Mouse (Mus musculus) monocyte, adult 5-6 weeks (primary cell): Measurements from ENCODE around the gene Tmprss6. TPM values are rescaled to one million over a fixed set of nuclear protein-coding genes. Genes with fewer than 3 reads are reported as not detected.

Experiments
- ATAC-seq: fragments of 153-309, 156-312 bp; replicated peaks from 2 replicates; pipeline ENCODE4 v1.8.0; 2017; ENCODE audit warnings: mild to moderate bottlenecking; ENCODE audit not compliant: low TSS enrichment, insufficient number of reproducible peaks, severe bottlenecking, poor library complexity, low FRiP score
- total RNA-seq: library from RNA; stranded (forward); fragments of 200-1000, 200-491, 200-594 nt; gene quantifications from 3 replicates; pipeline ENCODE4 v1.2.3, GENCODE M21; 2017

Gene Tmprss6
- total RNA-seq, 1 experiment from 2014 or later = not detected

DNA sequence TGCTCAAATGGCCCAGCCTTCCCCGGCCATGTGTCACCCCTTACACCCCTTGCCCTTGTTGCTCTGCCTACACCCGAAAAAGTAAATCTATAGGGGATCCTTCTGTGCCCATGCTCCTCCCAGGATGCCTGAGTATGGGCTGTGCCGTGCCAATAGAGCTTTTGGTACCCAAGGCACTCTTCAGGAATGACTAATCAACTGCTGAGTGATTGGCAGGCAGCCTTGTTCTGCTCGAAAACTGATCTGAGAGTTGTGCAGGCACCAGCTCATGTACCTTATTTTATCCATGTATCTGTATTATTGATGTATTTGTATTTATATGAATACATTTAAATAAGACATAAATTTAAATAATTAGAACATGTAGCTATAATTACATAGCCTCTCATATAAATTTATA is 18.6 kb upstream of the Tmprss6 start:
- no peak for ATAC-seq

DNA sequence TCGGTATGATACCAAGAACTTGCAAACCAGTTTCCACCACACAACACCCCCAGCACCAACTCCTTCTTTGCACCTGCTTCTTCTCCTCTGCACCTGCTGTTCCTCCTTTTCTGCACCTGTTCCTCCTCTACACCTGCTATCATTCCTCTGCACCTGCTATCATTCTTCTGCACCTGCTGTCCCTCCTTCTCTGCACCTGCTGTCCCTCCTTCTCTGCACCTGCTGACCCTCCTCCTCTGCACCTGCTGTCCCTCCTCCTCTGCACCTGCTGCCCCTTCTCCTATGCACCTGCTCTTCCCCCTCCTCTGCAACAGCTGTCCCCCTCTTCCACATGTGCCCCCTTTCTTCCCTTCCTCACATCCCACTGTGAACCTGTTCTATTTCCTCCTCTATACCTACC is 18.1 kb upstream of the Tmprss6 start:
- ATAC-seq = no peak

DNA sequence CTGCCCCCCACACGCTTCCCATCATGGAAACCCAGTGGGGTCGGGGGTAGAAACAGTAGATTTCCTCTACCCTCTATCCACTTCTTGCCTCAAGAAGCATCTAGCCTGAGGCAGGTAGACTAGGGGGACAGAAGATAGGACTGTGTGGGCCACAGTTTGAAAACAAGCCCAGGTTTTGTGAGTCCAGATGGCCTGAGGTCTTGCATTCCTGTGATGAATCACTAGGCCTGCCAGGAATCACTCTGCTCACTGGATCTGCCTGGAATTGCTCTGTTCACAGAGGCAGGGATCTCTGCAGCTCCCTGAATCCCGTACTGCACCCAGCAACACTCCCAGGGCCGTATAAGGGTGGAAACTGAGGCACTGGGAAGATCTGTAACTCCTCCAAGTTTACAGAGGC is 14.9 kb upstream of the Tmprss6 start:
- ATAC-seq = no peak

DNA sequence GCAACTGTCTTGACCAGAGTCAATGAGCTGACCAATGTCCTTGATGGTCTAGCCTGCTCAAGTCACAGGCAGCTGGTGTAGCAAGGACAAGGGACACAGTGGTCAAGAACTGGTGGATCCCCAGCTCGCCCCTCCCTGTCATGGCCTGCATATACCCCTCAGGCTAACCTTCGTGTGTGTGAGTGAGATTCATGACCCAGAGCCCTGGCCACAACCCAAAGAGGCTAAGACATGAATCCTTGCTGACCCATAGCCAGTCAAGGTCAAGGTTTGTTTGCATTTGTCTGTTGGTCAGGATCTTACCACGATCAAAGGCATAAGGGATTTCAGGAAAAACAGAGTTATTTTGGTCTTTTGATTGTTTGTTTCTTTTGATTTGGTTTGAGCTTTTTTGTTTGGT is 14.1 kb upstream of the Tmprss6 start:
- no peak for ATAC-seq

DNA sequence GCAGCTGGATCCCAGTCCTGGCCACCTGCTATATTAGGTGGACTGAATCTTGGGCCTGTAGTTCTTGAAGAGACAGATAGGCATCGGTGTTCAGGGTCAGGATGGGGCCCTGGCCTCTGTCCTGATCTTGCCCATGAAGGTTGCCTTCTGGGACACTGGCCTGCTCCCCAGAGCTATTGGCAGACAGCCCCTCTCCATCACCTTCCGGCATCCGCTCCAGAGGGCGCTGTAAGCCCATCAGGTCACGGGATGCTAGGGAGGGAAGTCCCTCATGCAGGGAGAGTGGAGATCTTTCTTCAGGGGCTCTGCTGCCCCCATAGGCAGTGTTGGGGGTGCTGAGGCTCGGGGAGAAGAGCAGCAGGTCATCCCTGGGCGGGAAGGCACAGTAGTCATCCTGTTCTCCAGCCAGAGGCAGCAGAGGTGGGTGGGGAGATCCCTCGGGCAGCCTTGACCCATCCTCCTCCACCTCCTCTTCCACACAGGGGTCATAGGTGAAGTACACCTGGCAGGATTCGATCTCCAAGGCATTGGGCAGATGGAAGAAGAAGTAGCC is 13.1 kb upstream of the Tmprss6 start:
- ATAC-seq = no peak

DNA sequence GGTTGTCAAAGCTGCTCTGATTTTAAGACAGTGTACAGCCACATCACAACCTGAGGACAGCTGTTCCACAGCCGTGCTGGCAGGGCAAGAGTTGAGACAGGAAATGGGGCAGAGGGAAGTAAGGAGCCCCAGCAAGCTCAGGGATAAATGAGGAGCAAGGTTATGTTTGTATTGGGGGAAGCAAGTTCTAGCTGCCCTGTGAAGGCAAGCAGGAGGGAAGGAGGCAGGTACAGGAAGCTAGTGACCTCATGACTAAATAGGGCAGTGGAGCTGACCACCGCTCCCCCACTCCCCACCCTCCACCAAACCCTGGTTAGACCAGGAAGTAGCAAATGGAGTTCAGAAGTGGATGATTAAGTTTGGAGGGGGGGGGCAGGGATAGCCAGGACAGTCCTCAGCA is 12.6 kb upstream of the Tmprss6 start:
- ATAC-seq = no peak

DNA sequence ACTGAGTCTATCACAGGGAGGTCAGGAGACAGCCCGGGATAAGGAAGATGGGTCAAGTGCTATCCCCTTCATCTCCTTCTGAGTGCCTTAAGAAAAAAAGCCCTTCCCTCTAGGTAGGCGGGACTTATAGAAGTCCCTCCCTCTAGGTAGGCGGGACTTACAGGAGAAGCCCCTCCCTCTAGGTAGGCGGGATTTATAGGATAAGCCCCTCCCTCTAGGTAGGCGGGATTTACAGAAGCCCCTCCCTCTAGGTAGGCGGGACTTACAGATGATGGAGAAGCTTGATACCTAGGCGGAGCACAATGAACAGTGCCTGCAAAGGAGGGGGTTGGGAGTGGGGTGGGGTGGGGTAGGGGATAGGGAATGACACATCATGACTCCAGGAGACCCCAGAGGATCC is 11.7 kb upstream of the Tmprss6 start:
- ATAC-seq = no peak

DNA sequence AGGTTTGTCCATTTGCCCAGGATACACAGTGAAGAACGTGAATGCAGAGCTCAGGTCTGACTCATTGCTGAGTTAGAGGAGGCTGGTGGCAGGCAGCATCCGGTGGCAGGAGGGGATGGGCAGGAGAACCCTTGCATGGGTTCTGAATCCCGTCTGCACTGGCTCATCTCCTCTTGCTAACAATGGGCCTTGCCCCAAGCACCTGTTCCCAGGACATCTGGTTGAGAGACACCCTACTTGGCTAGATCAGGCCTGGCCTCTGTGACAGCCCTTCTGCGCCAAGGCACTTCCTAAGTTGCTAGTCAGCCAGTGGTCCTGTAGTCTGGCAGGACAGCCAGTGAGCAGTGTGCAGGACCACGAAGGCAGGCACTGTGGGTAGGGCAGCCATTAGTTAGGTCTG is 11.0 kb upstream of the Tmprss6 start:
- no peak for ATAC-seq

DNA sequence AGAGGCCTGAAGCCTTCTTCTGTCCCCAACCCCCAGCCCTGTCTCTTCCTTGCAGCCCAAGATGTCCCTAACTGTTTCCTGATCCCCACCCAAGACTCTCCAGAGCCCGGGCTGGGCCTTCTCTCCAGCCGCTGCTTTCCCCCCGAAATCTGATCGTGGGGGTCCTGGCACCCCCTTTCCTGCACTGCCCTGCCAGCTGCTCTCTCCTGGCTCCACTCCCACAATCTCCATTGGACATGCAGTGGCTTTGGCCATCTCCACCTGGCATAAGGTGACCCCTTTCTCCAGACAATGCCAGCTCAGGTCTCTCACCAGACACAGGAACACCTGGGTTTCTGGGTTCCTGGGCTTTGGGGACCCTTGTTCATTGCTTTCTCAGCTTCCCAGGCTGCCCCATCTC is 9.6 kb upstream of the Tmprss6 start:
- ATAC-seq = no peak

DNA sequence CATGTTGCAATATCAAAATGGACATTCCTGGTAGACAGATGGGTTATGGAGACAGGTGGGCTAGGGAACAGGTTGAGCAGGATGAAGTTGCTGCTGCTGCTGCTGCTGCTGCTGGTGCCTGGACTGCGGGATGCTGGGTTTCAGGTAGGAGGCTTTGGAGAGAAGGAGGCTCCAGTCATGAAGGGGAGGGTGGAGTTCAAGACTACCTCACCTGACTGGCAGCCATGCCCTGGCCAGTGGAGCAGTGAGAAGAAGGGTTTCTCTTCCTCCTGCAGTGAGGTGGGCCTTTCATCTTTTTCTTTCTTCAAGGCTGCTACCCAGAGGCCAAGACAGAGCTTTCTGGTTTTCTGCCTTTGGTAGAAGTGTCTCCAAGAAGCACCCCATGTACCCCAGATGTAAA is 8.4 kb upstream of the Tmprss6 start:
- ATAC-seq = no peak

DNA sequence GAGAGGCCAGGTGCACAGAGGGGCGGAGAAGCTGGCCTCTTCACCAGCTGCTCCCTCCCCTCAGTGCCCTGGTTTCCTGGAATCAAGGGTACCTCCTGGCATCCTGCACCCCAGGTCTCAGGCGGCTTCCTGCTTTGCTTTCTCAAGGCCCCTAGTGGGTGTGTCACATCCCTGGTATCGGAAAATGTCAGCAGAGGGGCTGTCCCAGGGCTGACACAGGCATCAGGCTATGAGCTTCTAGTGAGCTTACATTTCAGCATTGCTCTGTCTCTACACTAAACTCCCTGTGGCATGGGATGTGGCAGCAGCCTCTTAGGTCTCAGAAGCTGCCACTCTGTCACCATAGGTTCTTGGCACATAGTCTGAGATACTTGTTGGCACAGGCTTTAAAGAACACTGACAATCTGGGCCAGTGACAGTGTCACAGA is 7.2 kb upstream of the Tmprss6 start:
- no peak for ATAC-seq

DNA sequence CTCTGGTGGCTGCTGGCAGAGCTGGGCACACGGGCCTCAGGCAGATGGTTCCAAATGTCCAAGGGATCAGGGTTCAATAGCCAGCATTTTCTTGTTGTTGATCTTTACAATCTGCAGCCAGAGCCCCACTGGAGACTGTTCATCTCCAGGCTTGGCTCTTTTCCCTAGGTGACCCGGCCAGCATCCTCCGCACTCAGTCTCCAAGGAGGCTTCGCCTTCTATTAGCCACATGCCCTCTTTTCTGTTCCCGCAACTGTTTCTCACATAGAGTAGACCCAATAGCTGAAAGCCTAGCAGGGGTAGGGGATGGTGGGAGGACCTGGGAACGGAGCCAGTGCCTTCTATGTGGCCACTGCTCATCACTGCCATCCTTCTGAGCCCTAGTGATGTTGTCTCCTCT is 5.0 kb upstream of the Tmprss6 start:
- no peak for ATAC-seq

DNA sequence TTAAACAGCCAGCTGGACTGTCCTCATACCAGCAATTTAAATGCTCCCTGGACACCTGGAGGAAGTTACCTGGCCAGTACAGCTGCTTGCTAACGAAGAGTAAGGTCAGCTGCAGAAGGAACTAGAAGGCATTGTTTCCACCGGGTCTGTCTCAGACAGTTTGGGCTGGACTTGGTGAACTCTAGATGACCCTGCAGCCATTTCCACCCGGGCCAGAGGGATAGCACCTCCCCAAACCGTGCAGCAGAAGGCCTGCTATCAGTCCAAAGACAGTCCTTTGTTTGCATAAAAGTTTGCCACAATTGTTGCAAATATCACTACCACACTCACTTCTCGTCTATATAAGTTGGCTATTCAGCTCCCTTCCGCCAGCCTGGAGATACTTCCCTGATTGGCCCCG is 3.5 kb upstream of the Tmprss6 start:
- ATAC-seq = no peak

DNA sequence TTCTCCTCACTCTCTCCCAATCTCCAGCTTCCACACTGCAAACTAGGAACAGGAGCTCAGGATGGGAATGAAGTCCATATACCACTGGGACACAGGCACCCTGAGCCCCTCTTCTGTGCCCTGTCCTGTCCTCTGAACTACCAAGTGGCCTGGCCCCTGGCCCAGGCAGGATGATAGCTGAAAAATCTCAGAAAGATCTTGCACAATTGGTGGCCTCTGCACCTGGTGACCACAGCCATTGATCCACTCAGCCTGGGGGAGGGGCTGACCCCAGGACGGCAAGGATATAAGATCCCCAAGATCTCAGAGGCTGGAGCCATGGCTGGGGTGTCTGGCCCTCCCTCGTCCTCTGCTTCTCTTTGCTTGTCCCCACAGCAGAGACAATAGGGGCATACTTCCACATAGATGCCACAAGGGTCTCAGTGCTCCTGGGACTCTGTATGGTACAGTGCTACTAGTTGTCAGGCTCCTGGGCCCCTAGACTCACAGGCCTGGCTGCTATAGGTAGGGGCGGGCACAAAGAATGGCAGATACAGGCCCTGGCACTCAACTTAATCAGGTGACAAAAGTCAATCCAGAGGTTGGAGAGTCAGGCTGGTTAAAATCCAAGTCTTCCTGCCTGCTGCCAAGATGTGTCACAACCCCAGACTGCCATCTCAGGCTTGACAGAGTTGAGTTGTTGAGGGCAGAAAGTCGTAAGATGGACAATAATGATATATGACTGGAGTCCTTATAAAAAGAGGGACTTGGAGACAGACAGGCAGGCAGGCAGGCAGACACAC is 2.3 kb upstream of the Tmprss6 start:
- no peak for ATAC-seq

DNA sequence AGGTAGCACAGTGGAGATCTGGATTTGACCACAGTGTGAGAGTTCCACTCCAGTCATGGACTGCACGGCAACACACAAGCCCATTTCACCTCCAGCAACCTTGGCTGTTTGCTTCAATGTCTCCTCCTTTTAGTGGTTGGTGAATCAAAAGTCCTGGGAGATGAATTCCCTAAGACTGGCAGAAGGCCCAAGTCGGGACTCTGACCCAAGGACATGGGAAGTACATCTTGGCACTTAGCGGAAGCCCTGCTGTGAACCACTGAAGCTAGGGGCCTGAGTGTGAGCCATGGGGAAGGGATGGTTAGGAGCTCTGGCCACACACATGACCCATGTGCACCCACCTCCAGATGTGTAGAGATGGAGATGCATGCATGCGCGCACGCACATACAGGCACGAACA is 864 bp downstream of the Tmprss6 start:
- ATAC-seq = no peak

DNA sequence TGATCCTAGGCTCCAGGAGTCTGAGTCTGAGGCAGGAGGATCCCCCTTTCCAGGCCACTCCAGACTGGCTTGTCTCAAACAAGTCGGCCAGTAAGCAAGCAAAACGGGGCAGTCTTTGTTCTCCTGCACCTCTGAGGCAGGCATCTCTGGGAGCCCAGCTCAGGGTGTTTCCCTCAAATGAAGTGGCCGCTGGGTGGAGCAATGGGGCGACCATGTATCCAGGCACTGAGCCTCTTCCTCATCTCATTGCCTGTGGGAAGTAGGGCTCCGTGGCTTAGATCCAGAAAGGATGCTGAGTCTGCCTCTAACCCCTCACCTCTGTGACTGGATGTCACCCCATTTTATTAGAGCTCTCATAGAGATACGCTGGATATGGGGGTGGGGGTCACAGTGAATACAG is 1.6 kb downstream of the Tmprss6 start:
- ATAC-seq = no peak

DNA sequence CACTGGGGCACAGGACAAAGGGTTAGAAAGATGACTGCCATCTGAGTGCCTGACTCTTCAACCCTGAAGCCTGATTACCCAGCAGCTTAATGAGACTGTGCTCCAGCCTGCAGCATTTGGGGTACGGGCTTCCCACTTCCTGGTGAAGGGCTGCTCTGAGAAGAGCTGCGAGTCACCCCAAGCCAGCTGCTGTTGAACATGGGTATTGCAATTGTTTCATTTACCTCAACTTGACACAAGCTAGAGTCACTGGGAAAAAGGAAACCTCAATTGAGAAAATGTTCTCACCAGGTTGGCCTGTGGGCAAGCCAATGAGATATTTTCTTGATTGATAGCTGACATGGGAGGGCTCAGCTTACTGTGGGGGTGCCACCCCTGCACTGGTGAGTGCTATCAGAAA is 5.5 kb downstream of the Tmprss6 start:
- ATAC-seq = peak; percentile 60; the same call in 1 of the 2 replicates

DNA sequence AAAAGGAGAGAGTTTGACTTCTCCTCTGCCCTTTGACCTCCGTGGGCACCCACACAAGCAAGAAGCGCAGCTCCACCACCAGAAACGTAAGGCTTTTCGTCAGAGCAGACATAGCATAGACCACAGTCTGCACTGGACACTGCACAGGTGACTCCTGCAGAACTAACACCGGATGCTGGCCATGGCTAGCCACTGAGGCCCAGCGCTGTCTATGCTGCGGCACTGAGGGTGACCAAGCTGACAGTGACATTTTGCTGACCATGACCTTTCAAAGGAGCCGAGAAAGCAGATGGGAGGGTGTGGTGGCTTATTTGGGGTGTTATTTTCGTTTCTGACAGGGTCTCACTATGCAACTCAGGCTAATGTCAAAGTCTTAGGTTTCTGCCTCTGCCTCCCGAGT is 11.2 kb downstream of the Tmprss6 start:
- ATAC-seq = peak; percentile 57

DNA sequence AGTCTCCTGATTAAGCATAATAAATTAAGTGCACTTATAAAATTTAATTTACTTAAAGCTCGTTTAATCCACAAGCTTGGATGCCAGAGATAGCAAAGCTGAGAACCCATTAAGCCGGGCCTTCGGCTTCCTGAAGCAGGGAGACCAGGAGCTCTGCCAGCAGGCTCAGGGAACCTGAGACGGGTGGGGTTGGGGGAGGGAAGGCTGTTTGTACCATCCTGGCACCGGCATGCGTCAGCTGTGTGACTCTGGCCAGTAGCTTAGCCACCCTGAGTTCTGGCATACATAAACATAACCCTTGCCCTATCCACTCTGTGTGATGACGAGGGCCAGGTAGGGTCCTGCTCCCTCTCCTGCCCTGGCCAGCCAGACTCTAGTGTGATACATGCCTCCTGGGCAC is 12.4 kb downstream of the Tmprss6 start:
- ATAC-seq = no peak

DNA sequence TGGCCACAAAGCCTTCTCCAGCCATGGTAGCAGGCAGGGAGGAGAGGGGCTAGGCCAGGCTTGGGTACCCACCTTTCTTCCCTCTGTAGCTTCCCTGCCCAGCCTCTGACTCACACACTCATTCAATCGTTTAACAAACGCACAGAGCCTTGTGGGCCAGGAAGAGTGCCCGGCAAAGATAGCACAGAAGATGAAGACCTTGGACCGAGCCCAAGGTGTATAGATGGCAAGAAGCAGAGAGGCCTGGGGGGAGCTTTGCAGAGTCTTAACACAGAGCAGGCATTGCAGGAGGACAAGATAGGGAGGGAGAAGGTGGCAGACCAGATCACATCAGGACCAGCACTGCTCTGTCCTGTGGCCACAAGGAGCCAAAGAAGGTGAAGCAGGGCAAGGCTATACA is 13.3 kb downstream of the Tmprss6 start:
- ATAC-seq = no peak

DNA sequence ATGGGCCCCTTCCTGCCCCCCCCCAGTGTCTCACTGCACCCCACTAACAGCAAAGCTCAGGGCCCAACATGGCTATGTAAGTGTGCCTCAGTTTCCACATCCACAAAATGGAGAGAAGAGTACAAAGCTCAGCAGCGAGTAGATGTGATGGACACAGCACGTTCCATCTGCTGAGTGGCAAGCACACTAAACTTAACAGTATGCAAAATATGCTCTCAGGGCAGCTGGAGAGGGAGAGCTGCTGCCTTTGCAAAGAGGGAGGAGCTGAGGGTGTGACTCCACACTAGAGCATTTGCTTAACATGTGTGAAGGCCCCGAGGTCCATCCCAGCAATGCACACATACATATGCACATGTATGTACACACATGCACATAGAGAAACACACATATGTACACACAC is 15.5 kb downstream of the Tmprss6 start:
- ATAC-seq = no peak
